Mouse (Mus musculus): ENCODE results near the gene Arhgap45.

Gene Arhgap45

DNA sequence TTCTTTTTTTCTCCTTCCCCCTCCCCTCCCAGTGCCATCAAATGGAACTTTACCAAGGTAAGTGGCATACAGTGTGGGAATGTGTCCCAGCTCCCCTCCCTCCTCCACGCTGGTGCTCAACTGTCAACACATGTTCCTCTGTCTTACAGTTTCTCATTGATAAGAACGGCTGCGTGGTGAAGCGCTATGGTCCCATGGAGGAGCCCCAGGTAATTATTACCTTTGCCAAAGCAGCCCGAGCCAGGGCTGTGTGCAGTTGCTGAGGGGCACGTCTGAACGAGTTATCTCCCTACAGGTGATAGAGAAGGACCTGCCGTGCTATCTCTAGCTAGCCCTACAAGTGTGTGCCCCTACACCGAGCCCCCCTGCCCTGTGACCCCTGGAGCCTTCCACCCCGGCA lies 39.4 kb downstream of the Arhgap45 start:
- DNase-seq (ENCODE audit: low read depth), result no peak

DNA sequence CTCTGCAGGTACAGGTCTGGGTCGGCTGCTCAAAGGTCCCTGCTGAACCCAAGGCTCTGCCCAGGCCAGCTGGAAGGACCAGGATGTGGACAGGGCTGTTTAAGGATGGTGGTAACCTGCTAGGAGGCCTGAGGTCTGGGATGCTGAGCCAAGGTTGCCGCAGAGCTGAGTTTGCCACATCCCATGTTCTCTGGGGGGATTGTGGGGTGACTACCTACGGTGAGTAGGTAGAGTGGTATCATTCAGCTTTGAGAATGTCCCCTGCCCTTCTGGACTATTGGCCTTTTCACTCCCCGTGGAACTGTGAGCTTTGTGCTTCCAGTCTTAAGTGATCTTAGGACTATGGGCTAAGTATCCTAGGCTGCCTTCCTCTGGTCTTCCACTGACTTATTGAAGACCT lies 40.1 kb downstream of the Arhgap45 start:
- no peak for DNase-seq (ENCODE audit: low read depth)

DNA sequence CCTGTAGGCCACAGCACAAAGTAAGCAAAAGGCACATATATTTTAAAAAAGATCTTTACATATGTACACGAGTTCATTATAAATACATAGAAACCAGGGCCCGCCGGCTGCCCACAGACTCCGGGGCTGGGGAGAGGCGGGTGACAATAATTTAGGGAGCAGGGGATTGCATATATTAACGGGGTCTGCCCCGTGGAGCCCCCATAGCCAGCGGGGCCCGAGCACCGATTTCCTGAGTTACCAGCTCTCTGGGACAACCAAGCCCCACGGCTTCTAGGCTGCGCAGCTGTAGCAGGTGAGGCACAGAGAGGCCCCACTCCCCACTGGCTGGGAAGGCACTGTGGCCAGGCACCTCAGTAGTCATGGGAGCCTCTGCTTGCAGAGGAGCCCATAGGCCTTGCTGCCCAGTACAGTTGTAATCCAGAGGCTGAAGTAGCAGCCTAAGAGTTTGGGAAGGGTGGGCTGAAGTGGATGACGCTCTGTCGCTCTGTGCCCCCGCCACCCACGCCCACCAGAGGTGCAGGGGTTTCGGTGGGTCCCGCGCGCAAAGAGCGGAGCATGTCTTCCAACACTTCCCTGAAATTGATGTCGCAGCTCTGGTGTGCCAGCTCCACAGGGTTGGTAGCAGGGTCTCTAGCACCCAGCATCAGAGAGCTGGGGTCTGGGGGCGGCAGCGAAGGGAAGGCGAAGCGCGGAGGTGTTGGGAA lies 40.7 kb downstream of the Arhgap45 start:
- DNase-seq (ENCODE audit: low read depth), result no peak

DNA sequence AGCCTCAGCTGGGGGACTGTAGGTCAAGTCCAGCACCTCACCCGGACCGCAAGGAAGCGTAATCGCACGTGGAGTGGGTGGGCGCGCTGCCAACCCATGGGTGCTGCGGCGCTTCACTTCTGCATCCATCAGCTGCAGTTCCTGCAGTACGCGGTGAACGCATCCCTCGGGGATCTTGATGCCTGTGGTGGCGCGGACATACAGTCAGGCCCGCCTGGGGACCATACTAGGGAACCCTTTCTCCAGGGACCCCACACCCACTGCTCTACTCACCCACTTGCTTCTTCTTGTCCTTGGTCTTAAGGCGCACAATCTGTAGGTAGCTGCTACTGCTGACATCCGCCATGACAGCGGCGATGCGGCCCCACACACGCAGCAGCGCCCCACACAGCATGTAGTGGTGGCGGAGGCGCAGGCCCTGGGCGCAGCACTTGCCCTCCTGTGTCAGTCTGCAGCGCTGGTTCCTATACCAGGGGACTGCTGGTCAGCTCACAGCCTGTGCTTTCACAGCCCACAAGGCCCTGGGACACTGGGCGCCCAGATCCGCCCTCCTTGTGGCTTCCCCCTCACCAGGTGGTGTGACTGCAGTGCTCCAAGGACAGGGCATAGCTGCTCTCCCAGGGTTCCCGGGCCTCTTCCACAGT lies 41.4 kb downstream of the Arhgap45 start:
- DNase-seq (ENCODE audit: low read depth), result no peak

DNA sequence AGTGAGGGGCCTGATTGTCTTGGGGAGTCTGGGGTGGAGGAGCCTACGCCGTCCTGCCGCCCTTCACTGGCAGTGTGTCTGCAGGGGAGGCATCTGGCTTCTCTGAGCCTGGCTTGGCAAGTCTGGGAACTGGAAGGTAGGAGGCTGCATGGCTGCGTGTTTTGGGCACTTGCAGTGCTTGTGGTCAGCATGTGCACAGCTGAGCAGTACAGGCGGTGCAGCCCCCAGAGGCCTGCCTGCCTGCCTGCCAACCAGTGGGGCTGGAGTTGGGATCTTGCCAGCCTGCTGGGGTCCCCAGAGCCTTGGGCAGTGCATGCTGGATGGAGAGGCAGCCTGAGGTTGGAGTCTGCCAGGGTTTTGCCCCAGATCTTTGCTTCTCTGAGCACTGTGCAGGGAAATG lies 46.7 kb downstream of the Arhgap45 start:
- DNase-seq (ENCODE audit: low read depth), result no peak

DNA sequence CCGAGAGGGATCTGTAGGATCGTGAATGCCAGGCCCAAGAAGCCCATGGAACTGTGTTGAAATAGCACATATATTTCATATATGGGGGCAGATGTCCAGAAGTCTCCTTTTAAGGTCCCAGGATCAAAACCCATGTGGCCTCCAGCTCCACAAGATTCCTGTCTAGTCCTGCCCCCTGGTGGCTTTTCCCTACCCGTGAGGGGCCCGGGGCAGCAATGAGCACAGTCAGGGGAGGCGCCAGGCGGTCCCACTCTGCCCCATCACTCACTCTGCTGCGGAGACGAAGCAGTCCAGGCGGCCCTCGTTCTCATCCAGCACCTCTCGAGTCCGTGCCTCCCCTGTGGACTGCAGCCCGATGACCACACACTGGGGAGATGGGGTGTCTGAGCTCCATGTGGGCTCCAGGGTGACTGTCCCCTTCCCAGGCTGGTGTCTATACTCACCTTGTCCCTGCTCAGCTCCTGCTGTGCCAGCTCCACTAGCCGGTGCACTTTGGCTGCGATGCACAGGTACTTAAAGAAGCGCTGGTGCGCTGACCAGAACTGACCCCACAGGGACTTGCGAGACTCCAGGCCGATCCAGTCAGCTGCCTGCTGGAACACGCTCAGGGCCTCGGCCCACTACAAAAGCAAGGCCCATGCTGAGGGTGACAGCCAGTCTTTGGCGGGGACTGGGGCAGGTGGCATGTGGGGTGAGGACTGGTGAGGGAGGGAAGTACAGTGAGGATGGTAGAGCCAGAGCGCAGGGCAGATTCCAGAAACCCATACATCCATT lies 47.6 kb downstream of the Arhgap45 start:
- DNase-seq (ENCODE audit: low read depth), result peak; percentile 33

DNA sequence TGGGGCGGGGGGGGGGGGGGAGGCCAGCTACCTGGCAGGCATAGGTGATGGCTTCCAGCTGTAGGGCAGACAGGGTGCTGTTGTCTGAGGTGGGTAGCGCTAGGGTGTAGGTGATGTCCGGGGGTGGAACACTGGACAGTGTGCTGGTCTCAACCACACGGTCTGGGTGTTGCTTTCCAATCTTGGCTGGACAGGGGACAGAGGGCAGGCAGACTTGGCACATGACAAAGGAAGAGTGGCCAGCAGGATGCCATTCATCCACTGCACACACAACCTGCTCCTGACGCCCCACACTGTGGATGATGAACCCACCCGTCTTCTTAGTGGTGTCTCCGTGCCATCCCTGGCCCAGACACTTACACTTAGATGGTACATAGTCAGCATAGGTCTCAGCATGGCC lies 52.8 kb downstream of the Arhgap45 start:
- no peak for DNase-seq (ENCODE audit: low read depth)

DNA sequence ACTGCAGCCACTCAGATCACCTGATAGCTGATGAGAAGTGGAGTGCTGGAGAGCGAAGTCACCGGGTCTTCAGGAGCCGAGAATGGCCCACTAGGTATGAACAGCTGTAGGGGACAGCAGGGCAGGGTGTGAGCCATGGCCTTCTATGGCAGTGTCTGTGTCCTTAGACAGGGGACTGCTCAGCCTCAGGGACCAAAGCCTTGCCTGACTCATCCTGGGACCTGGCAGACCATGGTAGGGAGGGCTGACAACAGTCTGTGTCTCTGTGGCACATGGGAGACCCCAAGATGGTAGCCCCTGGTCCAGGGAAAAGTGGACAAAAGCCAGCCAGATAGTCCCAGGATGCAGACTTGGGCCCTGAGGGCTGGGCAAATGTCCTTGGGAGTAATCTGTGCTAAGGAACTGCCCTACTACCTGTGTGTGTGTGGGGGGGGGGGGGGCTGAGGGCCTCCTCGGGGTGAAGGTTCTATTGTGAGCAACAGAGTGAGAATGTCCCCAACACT lies 53.5 kb downstream of the Arhgap45 start:
- DNase-seq (ENCODE audit: low read depth), result no peak

DNA sequence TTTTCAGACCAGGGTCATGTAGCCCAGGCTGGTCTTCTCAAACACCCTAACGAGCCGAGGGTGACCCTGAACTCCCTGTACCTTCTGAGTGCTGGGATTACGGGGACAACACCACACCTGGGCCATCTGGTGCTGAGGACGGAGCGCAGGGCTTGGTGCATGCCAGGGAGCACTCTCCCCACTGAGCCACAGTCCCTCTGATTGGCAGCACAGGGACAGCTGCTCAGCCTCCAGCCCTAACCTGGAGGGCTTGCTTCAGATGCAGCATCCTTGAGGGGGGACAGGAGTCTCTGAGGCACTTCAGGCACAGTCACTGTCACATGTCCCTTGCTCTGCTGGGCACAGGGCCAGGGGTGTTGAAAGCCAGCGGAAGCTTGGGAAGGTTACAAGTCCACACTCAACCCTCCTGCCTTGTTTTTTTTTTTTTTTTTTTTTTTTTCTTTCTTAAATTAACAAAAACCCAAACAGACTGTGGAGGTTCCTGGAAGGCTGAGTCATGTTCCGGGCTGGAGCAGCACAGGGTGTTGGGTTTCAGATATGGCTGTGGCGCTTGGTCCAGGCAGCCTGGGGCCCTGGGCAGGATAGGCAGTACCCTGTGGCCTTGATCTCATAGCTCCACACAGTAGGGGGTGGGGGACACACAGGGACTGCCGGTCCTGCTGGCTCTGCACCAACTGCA lies 54.5 kb downstream of the Arhgap45 start:
- no peak for DNase-seq (ENCODE audit: low read depth)

DNA sequence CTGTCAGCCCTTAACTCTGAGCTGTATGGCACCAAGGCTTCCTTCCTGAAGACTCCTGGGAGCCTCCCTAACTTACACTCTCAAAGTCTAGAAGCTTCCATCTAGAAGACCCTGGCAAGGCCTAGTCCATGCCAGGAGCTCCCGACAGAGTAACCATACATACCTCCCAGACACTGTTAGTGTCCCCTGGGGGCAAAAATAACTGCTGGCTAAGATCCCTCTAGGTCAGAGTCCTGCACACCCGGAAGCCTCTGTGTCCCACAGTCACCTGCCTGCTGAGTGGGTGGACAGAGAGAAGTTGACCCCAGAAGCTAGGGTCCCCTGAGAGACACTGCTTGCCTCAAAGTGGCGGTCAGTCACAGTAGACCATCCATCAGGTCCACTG lies 55.1 kb downstream of the Arhgap45 start:
- no peak for DNase-seq (ENCODE audit: low read depth)

DNA sequence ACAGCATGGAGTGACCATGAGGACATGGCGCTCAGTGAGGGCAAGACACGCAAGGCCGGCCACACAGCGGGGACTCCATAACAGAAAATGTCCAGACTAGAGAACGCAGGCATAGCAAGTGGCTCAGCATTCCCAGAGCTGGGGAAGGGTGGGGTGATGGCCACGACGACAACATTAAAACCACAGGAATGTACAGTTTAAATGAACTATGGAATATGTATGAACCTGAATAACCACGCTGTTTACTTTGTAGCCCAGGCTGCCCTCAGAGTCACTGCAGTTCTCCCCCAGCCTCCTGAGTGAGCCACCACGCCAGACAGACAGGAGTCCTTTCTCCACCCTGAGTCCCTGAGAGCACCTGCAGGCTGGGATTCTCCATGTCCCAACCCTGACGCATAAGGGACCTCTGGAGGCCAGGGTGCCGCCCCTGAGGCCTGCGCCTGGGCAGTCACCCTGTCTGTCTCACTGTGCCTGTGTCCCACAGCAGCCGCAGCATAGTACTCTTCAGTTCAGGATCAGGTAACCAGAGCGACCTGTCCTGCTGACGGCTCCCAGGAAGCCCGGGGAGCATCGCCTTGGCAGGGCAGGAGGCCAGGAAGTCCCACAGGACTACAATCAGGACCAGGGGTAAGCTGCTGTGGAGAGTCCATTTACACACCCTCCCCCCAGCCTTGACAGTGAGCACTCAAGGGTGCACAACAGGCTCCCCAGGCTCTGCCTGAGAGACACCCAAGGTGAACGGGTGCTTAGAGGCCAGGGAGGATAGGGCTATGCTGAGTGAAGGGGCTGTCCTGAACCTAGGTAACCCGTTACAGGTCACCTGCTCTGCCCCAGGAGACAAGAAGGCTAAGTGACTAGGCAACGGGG lies 56.4 kb downstream of the Arhgap45 start:
- DNase-seq (ENCODE audit: low read depth), result peak; percentile 22

DNA sequence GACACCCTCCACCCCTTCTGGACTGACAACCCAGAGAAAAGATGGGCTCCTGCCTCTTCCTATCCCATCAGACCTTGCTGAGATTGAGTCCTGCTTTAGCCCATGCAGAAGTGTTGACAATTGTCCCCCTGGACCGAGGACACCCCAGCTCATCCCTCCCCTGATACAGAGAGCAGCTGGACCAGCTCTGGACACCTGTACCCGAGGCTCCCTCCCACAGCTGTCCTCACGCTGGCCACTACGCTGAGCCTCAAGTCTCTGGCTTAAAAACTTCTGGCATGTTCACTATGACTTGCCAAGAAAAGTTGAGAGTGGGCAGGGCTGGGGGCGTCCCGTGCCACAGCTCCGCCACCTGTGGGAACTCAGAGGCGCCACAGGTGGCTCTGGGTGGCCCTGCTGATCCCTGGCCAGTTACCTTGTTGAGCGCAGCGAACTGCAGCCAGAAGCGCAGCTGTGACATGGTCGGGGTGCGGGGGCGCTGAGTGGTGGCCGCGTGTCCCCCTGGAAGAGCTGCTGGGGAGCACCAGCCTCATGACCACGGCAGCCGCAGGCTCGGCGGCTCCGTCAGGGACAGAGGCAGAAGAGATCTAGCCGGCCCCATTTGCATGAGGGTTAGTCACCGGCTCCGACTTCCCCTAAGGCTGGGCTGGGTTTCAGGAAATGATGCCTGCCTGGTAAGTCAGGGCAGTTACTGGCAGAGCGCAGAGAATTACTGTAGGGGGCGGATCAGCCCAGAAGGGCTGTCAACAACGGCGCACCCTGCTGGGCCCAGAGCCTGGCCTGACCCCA lies 58.6 kb downstream of the Arhgap45 start:
- DNase-seq (ENCODE audit: low read depth), result peak; percentile 94

DNA sequence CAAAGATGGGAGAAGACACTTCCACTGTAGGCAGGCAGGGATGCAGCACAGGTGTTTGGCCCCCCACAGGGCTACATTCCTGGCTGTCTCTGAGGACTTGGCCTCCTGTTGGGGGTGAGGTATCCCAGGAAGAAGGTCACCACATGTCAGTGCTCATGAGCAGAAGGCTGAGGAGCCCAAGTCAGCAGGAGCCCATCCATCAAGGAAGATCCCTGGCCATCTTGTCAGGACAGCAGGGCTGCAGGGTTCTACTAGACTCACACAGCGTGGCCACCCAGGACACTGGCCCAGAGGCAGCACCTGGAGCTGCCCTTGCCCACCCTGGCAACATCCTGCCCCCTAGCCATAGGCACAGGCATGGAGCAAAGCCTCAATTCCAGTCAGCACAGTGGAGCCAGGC lies 59.5 kb downstream of the Arhgap45 start:
- DNase-seq (ENCODE audit: low read depth), result no peak

DNA sequence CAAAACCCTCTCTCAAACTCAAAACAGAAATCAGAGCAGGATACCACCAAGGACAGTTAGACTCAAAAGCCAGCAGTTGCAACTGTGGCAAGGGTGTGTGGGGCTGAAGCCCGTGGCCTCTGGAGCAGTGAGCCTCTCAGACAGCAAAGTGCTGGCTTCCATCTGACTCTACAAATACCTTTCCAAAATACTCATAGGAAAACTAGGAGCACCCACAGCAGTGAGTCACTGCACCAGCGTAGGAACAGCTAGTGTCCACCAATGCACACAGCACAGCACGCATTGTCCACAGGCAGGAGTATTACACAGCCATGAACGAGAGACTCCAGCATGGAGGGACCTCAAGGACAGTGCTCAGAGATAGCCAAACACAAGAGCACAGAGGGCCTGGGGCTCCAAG lies 59.9 kb downstream of the Arhgap45 start:
- DNase-seq (ENCODE audit: low read depth), result no peak

DNA sequence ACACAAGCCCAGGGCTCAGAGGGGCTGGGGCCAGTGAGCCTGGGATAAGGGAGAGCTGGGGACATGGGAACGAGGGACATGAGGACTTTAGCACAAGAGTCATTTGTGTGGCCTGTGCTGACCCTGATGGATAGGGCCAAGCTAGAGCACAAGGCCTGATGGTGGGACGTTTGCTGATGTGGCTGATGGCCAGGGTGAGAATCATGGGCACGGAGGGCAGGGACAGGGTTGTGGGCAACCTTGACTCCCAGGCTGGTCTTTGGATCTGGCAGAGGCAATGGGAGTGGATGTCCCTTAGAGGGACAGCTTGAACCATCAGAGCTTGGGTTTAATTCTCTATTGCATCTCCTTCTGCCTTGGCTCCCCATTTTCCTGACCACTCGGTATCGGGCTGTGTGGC lies 60.9 kb downstream of the Arhgap45 start:
- DNase-seq (ENCODE audit: low read depth), result no peak

DNA sequence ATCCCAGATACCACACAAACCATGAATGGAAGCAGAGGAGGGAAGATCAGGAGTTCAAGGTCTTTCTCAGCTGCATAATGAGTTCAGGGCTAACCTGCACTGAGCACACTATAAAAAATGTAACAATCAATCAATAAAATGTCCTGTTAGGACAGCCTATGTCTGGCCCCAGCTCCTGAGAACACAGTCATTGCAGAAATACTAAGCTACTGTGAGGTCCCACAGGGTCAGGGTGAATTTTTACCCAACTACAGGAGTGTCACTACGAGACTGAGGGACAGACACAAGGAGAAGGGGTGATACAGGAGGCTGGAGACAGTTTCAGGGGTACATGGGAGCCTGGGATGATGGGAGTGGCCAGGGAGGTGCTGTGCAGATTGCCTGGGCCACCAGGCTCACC lies 61.9 kb downstream of the Arhgap45 start:
- DNase-seq (ENCODE audit: low read depth), result no peak

DNA sequence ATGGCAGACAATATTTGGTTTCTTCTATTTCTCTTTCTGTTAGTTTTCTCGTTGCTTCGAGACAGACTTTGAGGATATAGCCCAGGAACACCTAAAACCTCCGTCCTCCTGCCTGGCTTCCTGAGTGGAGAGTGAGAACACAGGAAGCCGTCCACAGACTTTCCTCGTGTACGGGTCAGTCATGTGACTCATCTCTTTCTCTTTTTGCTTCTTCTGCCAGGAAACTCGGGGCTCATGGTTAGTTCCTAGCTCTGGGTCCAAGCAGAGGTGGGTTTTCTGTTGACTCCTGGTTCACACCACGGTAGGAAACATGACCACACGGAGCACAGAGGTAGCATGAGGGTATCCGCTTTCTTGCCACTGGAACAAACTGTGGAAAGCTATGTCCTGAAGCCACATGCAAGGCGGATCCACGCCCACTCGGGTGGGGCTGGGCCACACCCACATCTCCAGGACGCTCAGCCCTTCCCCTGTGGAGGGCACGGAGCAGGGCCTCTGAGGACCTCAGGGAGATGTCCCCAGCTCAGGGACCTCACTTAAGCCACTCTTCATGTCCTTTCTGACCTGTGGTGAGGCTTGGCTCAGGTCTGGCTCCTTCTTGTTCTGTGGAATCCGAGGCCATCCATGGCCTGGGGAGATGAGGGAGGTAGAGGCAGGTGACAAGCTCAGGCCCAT lies 64.1 kb downstream of the Arhgap45 start:
- no peak for DNase-seq (ENCODE audit: low read depth)
